Mouse (Mus musculus): Measurements from ENCODE around the gene Rhbdl3. TPM values are rescaled to one million over a fixed set of nuclear protein-coding genes. Genes with fewer than 3 reads are reported as not detected.
A peak's percentile ranks its signal among the peaks of the same experiment; 100 is the strongest.

The Rhbdl3 gene
- polyA plus RNA-seq, 1 experiment from 2014 or later: 9.0 TPM

DNA sequence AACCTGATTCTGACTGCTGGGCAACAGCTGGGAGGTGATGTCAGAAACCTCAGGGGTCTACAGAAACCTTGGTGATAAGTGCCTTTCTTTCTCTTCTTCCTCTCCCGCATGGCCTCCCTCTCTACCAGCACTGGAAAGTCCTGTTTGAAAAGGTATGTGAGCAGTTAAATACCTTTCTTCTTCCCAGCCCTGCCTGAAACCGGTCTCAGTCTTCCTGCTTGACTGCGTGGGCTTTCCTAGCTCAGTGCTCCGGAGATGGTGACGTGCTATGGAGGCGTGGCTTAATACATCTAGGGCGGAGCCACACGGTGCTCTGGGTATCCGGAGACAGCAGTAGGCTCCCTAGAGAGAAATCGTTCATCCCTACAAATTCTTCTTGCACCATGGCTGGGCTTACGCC is 1.8 kb downstream of the Rhbdl3 start:
- peak overlapping the region; percentile 75; the same call in 1 of the 2 replicates for H3K9ac ChIP-seq (ENCODE audit: low read length)
- no peaks in the 10 kb centered on the region for H3K36me3 ChIP-seq (ENCODE audit: control insufficient read depth, insufficient read depth, low read length)
- H3K4me3 ChIP-seq (ENCODE audit: low read depth, low read length): peak overlapping the region; percentile 70
- WGBS: 1% methylated on average over 11 of the region's 11 CpGs
- H3K27ac ChIP-seq (ENCODE audit: low read depth, low read length): no peak overlapping the region
- ATAC-seq (replicated peaks; ENCODE audit: low FRiP score): peak; percentile 77
- peak; percentile 81 for DNase-seq (ENCODE audit: low spot score)
- H3K9me3 ChIP-seq (ENCODE audit: control insufficient read depth, low read length): no peaks in the 10 kb centered on the region
- H3K4me1 ChIP-seq (replicated peaks; ENCODE audit: control insufficient read depth, insufficient read depth, low read length): peaks cover 4% of the 10 kb centered on the region; the same call in 1 of the 2 replicates
- H3K27me3 ChIP-seq (ENCODE audit: control insufficient read depth, insufficient read depth, low read length): peaks cover 11% of the 10 kb centered on the region; the same call in 1 of the 2 replicates
- H3K4me2 ChIP-seq (ENCODE audit: low read depth, low read length, severe bottlenecking): peak overlapping the region; percentile 96

GRCm38 (mm10) chr11:80303746-80304145 is 3.0 kb downstream of the Rhbdl3 start:
- peaks cover 4% of the 10 kb centered on the region; the same call in 1 of the 2 replicates for H3K4me1 ChIP-seq (replicated peaks; ENCODE audit: control insufficient read depth, insufficient read depth, low read length)
- no peak overlapping the region for H3K9ac ChIP-seq (ENCODE audit: low read length)
- H3K4me2 ChIP-seq (ENCODE audit: low read depth, low read length, severe bottlenecking): no peak overlapping the region
- DNase-seq (ENCODE audit: low spot score) (no peak), ATAC-seq (replicated peaks; ENCODE audit: low FRiP score) (no peak)
- no peak overlapping the region for H3K27ac ChIP-seq (ENCODE audit: low read depth, low read length)
- H3K36me3 ChIP-seq (ENCODE audit: control insufficient read depth, insufficient read depth, low read length): no peaks in the 10 kb centered on the region
- no peak overlapping the region for H3K4me3 ChIP-seq (ENCODE audit: low read depth, low read length)
- peaks cover 10% of the 10 kb centered on the region; the same call in 1 of the 2 replicates for H3K27me3 ChIP-seq (ENCODE audit: control insufficient read depth, insufficient read depth, low read length)
- WGBS: 84% methylated on average over 3 of the region's 3 CpGs
- no peaks in the 10 kb centered on the region for H3K9me3 ChIP-seq (ENCODE audit: control insufficient read depth, low read length)

DNA sequence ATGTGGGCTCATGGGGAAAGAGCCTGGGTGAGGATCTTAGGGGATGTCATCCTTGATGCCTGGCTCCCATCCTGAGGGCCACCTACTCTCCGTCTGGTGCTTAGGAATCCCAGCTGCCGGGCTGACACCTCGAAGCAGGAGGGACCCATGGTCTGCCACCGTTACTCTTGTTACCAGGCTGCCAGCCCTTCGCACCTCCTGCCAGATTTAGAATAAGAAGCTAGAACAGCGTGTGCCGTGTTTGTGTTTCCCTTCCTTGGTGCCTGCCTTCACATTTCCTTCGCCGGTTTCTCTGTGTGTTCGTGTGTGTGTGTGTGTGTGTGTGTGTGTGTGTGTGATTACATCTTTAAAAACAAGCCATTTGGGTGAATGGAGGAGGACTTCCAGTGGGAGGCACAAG is 4.1 kb downstream of the Rhbdl3 start:
- Histone ChIP-seq H3K36me3 (ENCODE audit: control insufficient read depth, insufficient read depth, low read length) (no peaks in the 10 kb centered on the region), H3K27ac (ENCODE audit: low read depth, low read length) (no peak overlapping the region), H3K27me3 (ENCODE audit: control insufficient read depth, insufficient read depth, low read length) (peaks cover 7% of the 10 kb centered on the region; the same call in 1 of the 2 replicates)

GRCm38 (mm10) chr11:80308537-80308936 is 7.8 kb downstream of the Rhbdl3 start:
- Histone ChIP-seq H3K4me2 (ENCODE audit: low read depth, low read length, severe bottlenecking) (no peak overlapping the region), H3K4me3 (ENCODE audit: low read depth, low read length) (no peak overlapping the region), H3K27ac (ENCODE audit: low read depth, low read length) (no peak overlapping the region), H3K9me3 (ENCODE audit: control insufficient read depth, low read length) (no peaks in the 10 kb centered on the region), H3K27me3 (ENCODE audit: control insufficient read depth, insufficient read depth, low read length) (no peaks in the 10 kb centered on the region), H3K36me3 (ENCODE audit: control insufficient read depth, insufficient read depth, low read length) (no peaks in the 10 kb centered on the region), H3K4me1 (replicated peaks; ENCODE audit: control insufficient read depth, insufficient read depth, low read length) (peaks cover 12% of the 10 kb centered on the region), H3K9ac (ENCODE audit: low read length) (no peak overlapping the region)
- ATAC-seq (replicated peaks; ENCODE audit: low FRiP score) (no peak), DNase-seq (ENCODE audit: low spot score) (no peak)
- 71% methylated on average over 6 of the region's 6 CpGs for WGBS

More for the DNA sequence above, 4.1 kb downstream of the Rhbdl3 start:
- Histone ChIP-seq H3K9ac (ENCODE audit: low read length) (no peak overlapping the region), H3K4me3 (ENCODE audit: low read depth, low read length) (no peak overlapping the region), H3K4me1 (replicated peaks; ENCODE audit: control insufficient read depth, insufficient read depth, low read length) (peaks cover 4% of the 10 kb centered on the region; the same call in 1 of the 2 replicates), H3K9me3 (ENCODE audit: control insufficient read depth, low read length) (no peaks in the 10 kb centered on the region), H3K4me2 (ENCODE audit: low read depth, low read length, severe bottlenecking) (no peak overlapping the region)
- 91% methylated on average over 10 of the region's 10 CpGs for WGBS
- DNase-seq (ENCODE audit: low spot score) (no peak), ATAC-seq (replicated peaks; ENCODE audit: low FRiP score) (no peak)

GRCm38 (mm10) chr11:80311271-80311670 is 10.6 kb downstream of the Rhbdl3 start:
- 71% methylated on average over 4 of the region's 4 CpGs for WGBS
- Histone ChIP-seq H3K36me3 (ENCODE audit: control insufficient read depth, insufficient read depth, low read length) (no peaks in the 10 kb centered on the region), H3K4me1 (replicated peaks; ENCODE audit: control insufficient read depth, insufficient read depth, low read length) (peaks cover 22% of the 10 kb centered on the region), H3K4me2 (ENCODE audit: low read depth, low read length, severe bottlenecking) (no peak overlapping the region), H3K9ac (ENCODE audit: low read length) (no peak overlapping the region), H3K9me3 (ENCODE audit: control insufficient read depth, low read length) (no peaks in the 10 kb centered on the region), H3K4me3 (ENCODE audit: low read depth, low read length) (no peak overlapping the region), H3K27ac (ENCODE audit: low read depth, low read length) (no peak overlapping the region), H3K27me3 (ENCODE audit: control insufficient read depth, insufficient read depth, low read length) (no peaks in the 10 kb centered on the region)
- ATAC-seq (replicated peaks; ENCODE audit: low FRiP score) (no peak), DNase-seq (ENCODE audit: low spot score) (no peak)

GRCm38 (mm10) chr11:80312049-80312448 is 11.3 kb downstream of the Rhbdl3 start:
- no peaks in the 10 kb centered on the region for H3K9me3 ChIP-seq (ENCODE audit: control insufficient read depth, low read length)
- 33% methylated on average over 2 of the region's 2 CpGs for WGBS
- H3K4me1 ChIP-seq (replicated peaks; ENCODE audit: control insufficient read depth, insufficient read depth, low read length): peaks cover 22% of the 10 kb centered on the region
- peak overlapping the region; percentile 81 for H3K27ac ChIP-seq (ENCODE audit: low read depth, low read length)
- ATAC-seq (replicated peaks; ENCODE audit: low FRiP score) (peak; percentile 50), DNase-seq (ENCODE audit: low spot score) (no peak)
- no peak overlapping the region for H3K9ac ChIP-seq (ENCODE audit: low read length)
- no peaks in the 10 kb centered on the region for H3K27me3 ChIP-seq (ENCODE audit: control insufficient read depth, insufficient read depth, low read length)
- H3K4me2 ChIP-seq (ENCODE audit: low read depth, low read length, severe bottlenecking): no peak overlapping the region
- no peak overlapping the region for H3K4me3 ChIP-seq (ENCODE audit: low read depth, low read length)
- no peaks in the 10 kb centered on the region for H3K36me3 ChIP-seq (ENCODE audit: control insufficient read depth, insufficient read depth, low read length)

- no peak overlapping the region for H3K9ac ChIP-seq (ENCODE audit: low read length)
Observed at GRCm38 (mm10) chr11:80312565-80312964, 11.9 kb downstream of the Rhbdl3 start.

GRCm38 (mm10) chr11:80313462-80313861 is 12.8 kb downstream of the Rhbdl3 start:
- H3K9ac ChIP-seq (ENCODE audit: low read length): no peak overlapping the region
- H3K27ac ChIP-seq (ENCODE audit: low read depth, low read length): peak overlapping the region; percentile 81
- no peaks in the 10 kb centered on the region for H3K9me3 ChIP-seq (ENCODE audit: control insufficient read depth, low read length)
- no peak overlapping the region for H3K4me2 ChIP-seq (ENCODE audit: low read depth, low read length, severe bottlenecking)
- ATAC-seq (replicated peaks; ENCODE audit: low FRiP score) (no peak), DNase-seq (ENCODE audit: low spot score) (no peak)
- 82% methylated on average over 1 of the region's 1 CpGs for WGBS
- H3K4me1 ChIP-seq (replicated peaks; ENCODE audit: control insufficient read depth, insufficient read depth, low read length): peaks cover 25% of the 10 kb centered on the region
- H3K36me3 ChIP-seq (ENCODE audit: control insufficient read depth, insufficient read depth, low read length): no peaks in the 10 kb centered on the region
- no peak overlapping the region for H3K4me3 ChIP-seq (ENCODE audit: low read depth, low read length)
- H3K27me3 ChIP-seq (ENCODE audit: control insufficient read depth, insufficient read depth, low read length): no peaks in the 10 kb centered on the region

More at GRCm38 (mm10) chr11:80312565-80312964, 11.9 kb downstream of the Rhbdl3 start:
- no peak for ATAC-seq (replicated peaks; ENCODE audit: low FRiP score)
- H3K36me3 ChIP-seq (ENCODE audit: control insufficient read depth, insufficient read depth, low read length): no peaks in the 10 kb centered on the region
- H3K4me2 ChIP-seq (ENCODE audit: low read depth, low read length, severe bottlenecking): no peak overlapping the region
- peaks cover 22% of the 10 kb centered on the region for H3K4me1 ChIP-seq (replicated peaks; ENCODE audit: control insufficient read depth, insufficient read depth, low read length)
- no peak for DNase-seq (ENCODE audit: low spot score)
- H3K4me3 ChIP-seq (ENCODE audit: low read depth, low read length): no peak overlapping the region
- H3K9me3 ChIP-seq (ENCODE audit: control insufficient read depth, low read length): no peaks in the 10 kb centered on the region
- peak overlapping the region; percentile 81 for H3K27ac ChIP-seq (ENCODE audit: low read depth, low read length)
- no peaks in the 10 kb centered on the region for H3K27me3 ChIP-seq (ENCODE audit: control insufficient read depth, insufficient read depth, low read length)
- 9% methylated on average over 6 of the region's 6 CpGs for WGBS

DNA sequence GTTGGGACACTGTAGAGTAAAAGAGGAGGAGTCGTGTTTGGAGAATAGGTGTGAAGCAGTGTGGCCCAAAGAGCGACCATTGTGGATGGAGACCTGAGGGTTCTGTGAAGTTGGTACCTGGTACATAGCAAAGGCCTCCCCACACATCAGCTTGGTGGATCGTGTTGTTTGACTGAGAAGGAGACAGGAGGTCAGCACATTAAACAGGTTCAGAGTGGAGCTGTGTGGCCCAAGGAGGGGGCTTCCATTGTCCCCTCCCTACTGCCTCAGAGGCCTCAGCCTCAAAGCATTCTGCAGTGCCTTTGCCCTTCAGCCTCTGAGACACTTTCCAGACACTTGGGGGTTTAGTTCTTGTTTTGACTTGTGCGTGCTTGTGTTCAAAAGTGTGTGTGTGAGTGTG is 13.2 kb downstream of the Rhbdl3 start:
- no peak for ATAC-seq (replicated peaks; ENCODE audit: low FRiP score)

More for the DNA sequence above, 13.2 kb downstream of the Rhbdl3 start:
- H3K27me3 ChIP-seq (ENCODE audit: control insufficient read depth, insufficient read depth, low read length): no peaks in the 10 kb centered on the region
- H3K27ac ChIP-seq (ENCODE audit: low read depth, low read length): no peak overlapping the region
- no peaks in the 10 kb centered on the region for H3K9me3 ChIP-seq (ENCODE audit: control insufficient read depth, low read length)
- 82% methylated on average over 4 of the region's 4 CpGs for WGBS
- no peak overlapping the region for H3K4me2 ChIP-seq (ENCODE audit: low read depth, low read length, severe bottlenecking)
- no peak overlapping the region for H3K4me3 ChIP-seq (ENCODE audit: low read depth, low read length)
- H3K36me3 ChIP-seq (ENCODE audit: control insufficient read depth, insufficient read depth, low read length): no peaks in the 10 kb centered on the region
- DNase-seq (ENCODE audit: low spot score): no peak
- H3K4me1 ChIP-seq (replicated peaks; ENCODE audit: control insufficient read depth, insufficient read depth, low read length): peaks cover 28% of the 10 kb centered on the region
- no peak overlapping the region for H3K9ac ChIP-seq (ENCODE audit: low read length)
